Mouse (Mus musculus) c-Kit-positive CD71-positive TER-119-negative erythroid progenitor cells, embryonic 14.5 days (primary cell): ENCODE results near the gene Add3.

Experiments
- DNase-seq: peaks from one replicate; pipeline ENCODE4 v3.0.0-alpha.2; 2013; ENCODE audit warnings: low read depth

Gene Add3

GRCm38 (mm10) chr19:53273055-53273722 is 132.9 kb downstream of the Add3 start:
- no peak for DNase-seq

- no peak for DNase-seq
Measured at GRCm38 (mm10) chr19:53273781-53274428, 133.7 kb downstream of the Add3 start.

GRCm38 (mm10) chr19:53275204-53275603 is 135.0 kb downstream of the Add3 start:
- DNase-seq = no peak

- no peak for DNase-seq
Measured at GRCm38 (mm10) chr19:53276902-53277707, 136.9 kb downstream of the Add3 start.

- DNase-seq = no peak
Measured at GRCm38 (mm10) chr19:53278491-53279415, 138.5 kb downstream of the Add3 start.

GRCm38 (mm10) chr19:53280254-53280653 is 140.0 kb downstream of the Add3 start:
- no peak for DNase-seq

GRCm38 (mm10) chr19:53282571-53282970 is 142.3 kb downstream of the Add3 start:
- DNase-seq = no peak

GRCm38 (mm10) chr19:53283742-53284141 is 143.5 kb downstream of the Add3 start:
- no peak for DNase-seq

- DNase-seq = no peak
Measured at GRCm38 (mm10) chr19:53284268-53285208, 144.3 kb downstream of the Add3 start.

- no peak for DNase-seq
Measured at GRCm38 (mm10) chr19:53296331-53297254, 156.3 kb downstream of the Add3 start.
